Mouse (Mus musculus) heart, embryonic 14.5 days (tissue): ENCODE data around the gene Setx. TPM values are rescaled to one million over a fixed set of nuclear protein-coding genes. Genes with fewer than 3 reads are reported as not detected.

ENCODE experiments used
- ATAC-seq: fragments of 200-750 bp; cut with Nextera tagmentation; 2 replicates; pipeline ENCODE4 v1.8.0; 2017; ENCODE audit warnings: low read depth, moderate TSS enrichment; ENCODE audit not compliant: insufficient number of reproducible peaks, insufficient read depth, low FRiP score
- H3K27ac ChIP-seq, 2 experiments: fragments of 200-500 bp in 1 of 2; fragments of 300-500 bp in 1 of 2; sonication (generic) in 1 of 2; replicated peaks in 1 of 2; 2 replicates each; pipeline ENCODE4 v1.5.1; 2012 to 2014; ENCODE audit warnings: low read depth in 2 of 2, low read length in 2 of 2, control low read depth in 1 of 2, mild to moderate bottlenecking in 1 of 2, mixed read lengths in 1 of 2; ENCODE audit not compliant: control insufficient read depth in 1 of 2, insufficient read depth in 1 of 2
- H3K27me3 ChIP-seq: fragments of 300-500 bp; sonication (generic); 2 replicates; pipeline ENCODE4 v1.6.1; 2014; ENCODE audit warnings: mild to moderate bottlenecking, low read length, control low read depth; ENCODE audit not compliant: control insufficient read depth, insufficient read depth
- H3K36me3 ChIP-seq: fragments of 300-500 bp; sonication (generic); 2 replicates; pipeline ENCODE4 v1.6.1; 2014; ENCODE audit warnings: mild to moderate bottlenecking, control low read depth, low read length, mixed read lengths; ENCODE audit not compliant: control insufficient read depth, insufficient read depth
- H3K4me1 ChIP-seq, 2 experiments: fragments of 200-500 bp in 1 of 2; fragments of 300-500 bp in 1 of 2; sonication (generic) in 1 of 2; 2 replicates each; pipeline ENCODE4 v1.6.1; 2012 to 2014; ENCODE audit warnings: low read length in 2 of 2, control low read depth in 1 of 2, mixed read lengths in 1 of 2; ENCODE audit not compliant: control insufficient read depth in 2 of 2, insufficient read depth in 2 of 2
- H3K4me2 ChIP-seq: fragments of 300-500 bp; sonication (generic); 2 replicates; pipeline ENCODE4 v1.6.1; 2014; ENCODE audit warnings: mild to moderate bottlenecking, low read length
- H3K4me3 ChIP-seq, 2 experiments: fragments of 200-500 bp in 1 of 2; fragments of 300-500 bp in 1 of 2; sonication (generic) in 1 of 2; 2 replicates each; pipeline ENCODE4 v1.5.1; 2012 to 2014; ENCODE audit warnings: low read length in 2 of 2, mild to moderate bottlenecking in 2 of 2, control low read depth in 1 of 2, low read depth in 1 of 2, moderate library complexity in 1 of 2; ENCODE audit not compliant: control insufficient read depth in 1 of 2, insufficient read depth in 1 of 2
- H3K9ac ChIP-seq: fragments of 300-500 bp; sonication (generic); 2 replicates; pipeline ENCODE4 v1.6.1; 2014; ENCODE audit warnings: mild to moderate bottlenecking, low read length
- H3K9me3 ChIP-seq: fragments of 300-500 bp; sonication (generic); 2 replicates; pipeline ENCODE4 v1.6.1; 2016; ENCODE audit warnings: low read length, control low read depth; ENCODE audit not compliant: control insufficient read depth
- WGBS: fragments of 180-500 bp; shearing (Covaris S2); extraction: QIAGEN DNeasy Blood & Tissue Kit; methylation state at CpG from one replicate; pipeline ENCODE4 v1.1.7; 2014; 5-methylcytosine and 5-hydroxymethylcytosine counted together
- polyA plus RNA-seq: library from polyadenylated mRNA; unstranded; fragments of >200 nt; fragmentation: Nextera tagmentation; extraction: Ambion mirVana; gene quantifications from 2 replicates; pipeline ENCODE4 v1.2.1, GENCODE M21; 2014

Setx gene
- polyA plus RNA-seq, 1 experiment from 2014 or later: 10.0 TPM

DNA sequence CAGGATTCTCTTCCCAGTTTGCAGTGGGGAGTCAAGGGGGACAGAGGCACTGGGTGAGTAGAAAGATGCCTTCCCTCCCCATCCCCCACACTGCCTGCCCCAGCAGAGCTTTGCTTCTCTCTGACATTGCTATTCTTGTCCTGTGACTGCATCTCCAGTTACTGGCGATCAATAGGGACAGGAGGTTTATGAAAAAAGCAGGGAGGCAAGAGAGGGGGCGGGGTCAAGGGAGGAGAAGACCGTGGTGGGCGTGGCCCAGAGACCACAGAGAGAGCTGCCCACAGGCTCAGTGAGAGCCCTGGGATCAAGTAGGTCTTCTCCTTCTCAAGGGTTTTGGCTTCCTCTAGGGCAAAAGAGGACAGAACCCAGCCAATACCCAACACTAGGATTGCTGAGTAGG lies 98.3 kb downstream of the Setx start:
- Histone ChIP-seq H3K9me3 (no peaks in the 10 kb centered on the region), H3K27me3 (no peaks in the 10 kb centered on the region), H3K4me2 (no peak overlapping the region), H3K36me3 (no peaks in the 10 kb centered on the region), H3K4me3 (no peak overlapping the region), H3K9ac (no peak overlapping the region), H3K4me1 (peaks cover 3 to 7% of the 10 kb centered on the region in 2 experiments; a peak in 2 of 4 replicates), H3K27ac (no peak overlapping the region)
- 11% methylated on average over 4 of the region's 4 CpGs for WGBS
- ATAC-seq: no peak

DNA sequence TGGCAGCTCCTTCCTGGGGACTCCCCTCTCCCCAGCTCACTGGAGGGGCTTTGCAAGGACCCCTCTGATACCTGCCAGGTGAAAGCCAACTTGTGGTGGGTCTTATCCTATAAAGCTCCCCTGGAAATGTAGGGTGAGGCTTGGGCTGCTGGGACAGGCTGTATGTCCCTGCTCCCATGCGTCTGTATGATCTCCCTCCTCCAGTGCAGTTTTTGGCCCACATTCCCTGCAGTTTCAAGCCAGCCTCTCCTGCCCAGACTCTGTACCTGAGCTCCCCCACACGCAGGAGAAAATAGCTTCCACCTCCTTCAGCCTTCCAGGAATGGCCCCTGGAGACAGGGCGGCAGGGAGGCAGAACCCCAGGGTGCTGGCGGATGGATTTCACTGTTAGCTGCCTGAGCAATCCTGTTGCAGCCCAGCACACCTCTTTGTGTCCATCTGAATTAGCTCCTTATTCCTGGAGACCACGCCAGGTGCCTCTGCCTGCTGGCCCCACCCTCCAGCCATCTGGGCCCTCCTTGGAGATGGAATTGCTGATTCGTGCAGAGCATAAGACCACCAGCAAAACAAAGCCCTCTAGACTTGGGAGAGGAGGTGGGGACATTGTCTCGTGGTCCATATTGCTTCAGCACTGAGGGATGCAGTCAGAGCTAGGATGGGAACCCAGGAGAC lies 99.7 kb downstream of the Setx start:
- H3K27me3 ChIP-seq: no peaks in the 10 kb centered on the region
- no peaks in the 10 kb centered on the region for H3K9me3 ChIP-seq
- 58% methylated on average over 7 of the region's 7 CpGs for WGBS
- H3K36me3 ChIP-seq: no peaks in the 10 kb centered on the region
- no peak for ATAC-seq
- peaks cover 3 to 7% of the 10 kb centered on the region in 2 experiments; a peak in 2 of 4 replicates for H3K4me1 ChIP-seq
- H3K27ac ChIP-seq: no peak overlapping the region
- H3K9ac ChIP-seq: no peak overlapping the region
- H3K4me3 ChIP-seq: no peak overlapping the region
- no peak overlapping the region for H3K4me2 ChIP-seq

DNA sequence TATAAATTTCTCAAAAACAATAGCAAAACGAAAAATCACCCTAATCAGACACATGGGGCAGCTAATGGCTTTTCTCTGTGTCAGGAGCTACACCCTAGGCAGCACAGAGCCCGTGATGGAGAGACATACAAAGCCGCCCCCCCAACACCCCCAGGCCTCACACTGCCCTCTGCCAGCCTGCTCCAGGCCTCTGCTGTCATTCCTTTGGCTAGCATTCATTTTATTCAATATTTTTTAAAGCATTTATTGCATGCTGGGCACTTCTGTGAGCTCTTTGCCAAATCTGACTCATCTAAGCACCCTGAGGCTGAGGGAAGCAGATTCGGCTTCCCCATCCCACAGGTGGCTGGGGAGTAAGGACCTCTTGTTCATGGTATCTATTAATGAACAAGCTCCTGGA lies 102.7 kb downstream of the Setx start:
- H3K36me3 ChIP-seq: no peaks in the 10 kb centered on the region
- H3K4me2 ChIP-seq: no peak overlapping the region
- H3K27me3 ChIP-seq: no peaks in the 10 kb centered on the region
- ATAC-seq: no peak
- H3K9me3 ChIP-seq: no peaks in the 10 kb centered on the region
- no peak overlapping the region for H3K9ac ChIP-seq
- H3K27ac ChIP-seq: no peak overlapping the region
- H3K4me1 ChIP-seq: peaks cover 3 to 7% of the 10 kb centered on the region in 2 experiments; a peak in 2 of 4 replicates
- WGBS: 57% methylated on average over 4 of the region's 4 CpGs
- no peak overlapping the region for H3K4me3 ChIP-seq

DNA sequence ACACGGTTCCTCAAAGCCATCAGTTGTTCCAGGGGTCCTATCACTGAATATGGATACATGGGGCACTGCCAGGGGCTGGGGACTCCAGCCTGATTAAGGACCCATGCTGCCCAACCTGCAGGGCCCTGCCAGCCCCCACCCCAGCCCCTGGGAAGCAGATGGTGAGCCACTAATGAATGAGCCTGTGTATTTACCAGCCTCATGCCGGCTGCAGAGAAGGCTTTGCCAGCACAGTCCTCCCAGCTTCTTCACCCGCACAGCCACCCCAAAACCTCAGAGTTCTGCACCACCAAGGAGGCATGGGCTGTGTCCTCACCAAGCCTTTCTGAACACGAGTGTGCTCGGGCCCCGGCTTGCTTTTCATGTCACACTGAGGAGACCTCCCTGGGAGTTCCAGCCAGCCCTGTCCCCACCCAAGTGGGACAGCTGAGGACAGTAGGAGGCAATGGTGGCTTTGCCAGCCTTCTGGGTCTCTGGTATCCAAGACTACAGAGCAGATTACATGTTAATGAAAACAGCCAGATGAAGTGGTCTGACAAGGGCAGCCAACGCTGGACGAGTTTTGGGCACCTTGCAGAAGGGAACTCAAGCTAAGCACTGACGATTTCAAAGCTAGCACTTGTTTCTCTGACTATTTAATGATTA lies 106.3 kb downstream of the Setx start:
- H3K27me3 ChIP-seq: no peaks in the 10 kb centered on the region
- no peak overlapping the region for H3K27ac ChIP-seq
- no peaks in the 10 kb centered on the region for H3K36me3 ChIP-seq
- WGBS: 60% methylated on average over 9 of the region's 9 CpGs
- no peak for ATAC-seq
- no peak overlapping the region for H3K4me3 ChIP-seq
- no peaks in the 10 kb centered on the region for H3K9me3 ChIP-seq
- H3K9ac ChIP-seq: no peak overlapping the region
- no peak overlapping the region for H3K4me2 ChIP-seq
- H3K4me1 ChIP-seq: no peaks in the 10 kb centered on the region

Other genes starting within 250 kb of the Setx start
- gene Barhl1, start 207.5 kb upstream of the Setx start, polyA plus RNA-seq: not detected in 2 replicates
- 0.18 and 0.39 TPM in 2 replicates for gene Cfap77, start 69.1 kb upstream of the Setx start, polyA plus RNA-seq
- 6.2 TPM in 2 replicates for gene Ttf1, start 63.9 kb upstream of the Setx start, polyA plus RNA-seq
- gene Ntng2, start 128.8 kb downstream of the Setx start, polyA plus RNA-seq: not detected in 2 replicates
- gene Med27, start 222.6 kb downstream of the Setx start, polyA plus RNA-seq: 34.5 and 35.6 TPM in 2 replicates